Mouse (Mus musculus) kidney, adult 11 months (tissue): Measurements from ENCODE around the gene Itgb3.

Experiments
- DNase-seq: peaks from one replicate; pipeline ENCODE4 v3.0.0; 2022

The Itgb3 gene

DNA sequence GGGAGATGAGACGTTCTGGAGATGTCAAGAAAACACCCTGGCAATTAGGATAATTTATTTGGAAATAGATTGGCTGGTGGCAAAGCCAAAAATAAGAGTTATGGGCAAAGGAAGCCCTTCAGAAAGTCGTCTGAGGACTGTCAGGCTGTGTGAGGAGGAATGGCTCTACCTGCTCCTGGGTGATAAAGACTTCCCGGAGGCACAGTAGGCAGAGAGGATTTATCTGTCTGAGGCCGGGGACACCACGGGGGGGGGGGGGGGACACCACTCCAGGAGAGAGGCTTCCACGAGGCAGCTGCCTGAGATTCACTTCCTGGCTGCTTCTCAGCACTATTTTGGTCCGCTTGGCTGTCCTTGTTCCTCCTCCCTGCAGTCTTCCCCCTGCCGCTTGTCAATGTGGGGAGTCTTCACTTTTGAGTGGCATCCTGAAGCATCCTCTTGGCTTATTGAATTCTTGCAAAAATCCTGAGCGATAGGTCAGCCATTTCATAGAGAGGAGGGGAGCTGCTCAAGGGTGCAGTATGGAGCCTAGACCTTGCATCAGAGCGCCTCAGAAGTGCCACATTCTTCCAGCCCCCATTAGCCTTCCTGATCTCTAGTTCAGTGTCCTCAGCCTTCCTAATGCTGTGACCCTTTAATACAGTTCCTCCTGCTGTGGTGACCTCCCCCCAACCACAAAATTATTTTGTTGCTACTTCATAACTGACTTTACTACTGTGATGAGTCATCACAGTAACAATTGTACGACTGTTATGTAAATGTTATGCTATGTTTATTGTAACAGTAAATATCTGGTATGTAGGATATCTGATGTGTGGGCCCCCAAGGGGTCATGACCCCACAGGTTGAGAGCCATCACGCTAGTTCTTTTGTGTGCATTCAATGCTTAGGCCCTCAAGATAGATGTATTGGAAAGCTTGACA lies 14.5 kb downstream of the Itgb3 start:
- DNase-seq: no peak

DNA sequence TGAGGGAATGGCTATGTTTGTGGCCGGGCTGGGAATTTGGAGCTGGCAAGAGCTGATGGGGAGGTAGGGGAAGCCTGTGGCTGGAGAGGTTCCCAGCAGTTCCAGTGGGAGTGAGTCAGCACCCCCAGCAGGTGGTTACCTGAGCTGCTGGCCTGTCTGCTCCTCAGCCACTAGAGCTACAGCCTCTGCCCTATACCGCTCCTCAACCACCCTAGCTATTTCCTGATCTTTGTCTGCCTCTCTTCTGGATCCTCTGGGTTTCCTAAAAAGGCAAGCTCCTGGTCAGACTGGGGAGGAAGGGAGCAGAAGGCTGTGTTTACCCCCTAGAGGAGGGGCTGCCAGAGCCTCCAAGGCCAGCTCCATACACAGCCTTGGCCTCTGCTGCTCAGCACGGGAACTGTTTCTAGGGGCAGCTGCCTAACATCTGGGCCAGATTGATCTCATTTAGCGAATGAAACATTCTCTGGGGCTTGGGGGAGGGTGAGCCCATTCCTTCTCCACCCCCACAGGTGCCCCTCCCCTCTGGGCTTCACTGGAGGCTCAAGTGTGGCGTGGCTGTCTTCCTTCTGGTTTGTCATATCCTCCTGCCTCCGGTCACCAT lies 17.1 kb downstream of the Itgb3 start:
- no peak for DNase-seq

DNA sequence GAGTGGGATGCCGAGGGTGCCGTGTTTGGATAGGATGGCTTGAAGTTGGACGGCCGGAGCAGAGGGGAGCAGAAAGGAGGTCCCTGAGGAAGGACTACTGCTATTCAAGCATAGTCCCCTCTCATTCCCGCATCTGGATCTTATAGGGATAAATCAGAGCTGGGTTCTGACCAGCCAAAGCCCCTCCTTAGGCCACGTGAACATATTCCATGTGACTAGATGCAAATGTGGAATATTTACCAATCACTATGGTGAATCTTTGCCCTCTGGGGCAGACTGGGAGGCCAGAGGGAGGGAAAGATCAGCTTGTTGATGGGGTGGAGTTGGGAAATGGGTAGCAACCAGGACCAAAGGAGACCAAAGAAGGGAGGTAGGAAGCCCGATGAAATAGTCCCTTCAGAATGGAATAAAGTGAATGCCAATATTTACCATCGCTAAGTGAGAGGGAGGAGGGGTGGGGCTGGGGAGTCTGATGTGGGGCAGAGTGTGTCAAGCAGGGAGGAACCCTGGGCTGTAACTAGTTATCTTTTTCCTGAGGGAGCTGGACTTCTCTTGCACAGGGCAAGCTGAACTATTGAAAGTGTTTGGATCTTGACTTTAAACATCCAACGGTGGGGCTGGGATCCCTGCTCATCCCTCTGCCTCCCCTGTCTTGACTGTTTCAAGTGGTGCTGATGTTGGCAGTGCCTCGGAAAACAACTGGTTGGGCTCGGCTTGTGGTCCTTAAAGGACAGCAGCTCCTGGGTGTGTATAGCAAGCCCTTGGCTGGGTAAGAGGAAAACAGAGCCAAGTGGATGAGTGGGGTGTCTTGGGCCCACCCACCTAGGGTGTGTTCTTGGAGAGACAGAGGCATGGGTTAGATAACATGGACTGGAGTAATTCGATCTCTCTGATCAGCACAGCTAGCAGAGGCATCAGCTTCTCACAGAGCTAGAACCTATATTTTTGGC lies 17.9 kb downstream of the Itgb3 start:
- no peak for DNase-seq

DNA sequence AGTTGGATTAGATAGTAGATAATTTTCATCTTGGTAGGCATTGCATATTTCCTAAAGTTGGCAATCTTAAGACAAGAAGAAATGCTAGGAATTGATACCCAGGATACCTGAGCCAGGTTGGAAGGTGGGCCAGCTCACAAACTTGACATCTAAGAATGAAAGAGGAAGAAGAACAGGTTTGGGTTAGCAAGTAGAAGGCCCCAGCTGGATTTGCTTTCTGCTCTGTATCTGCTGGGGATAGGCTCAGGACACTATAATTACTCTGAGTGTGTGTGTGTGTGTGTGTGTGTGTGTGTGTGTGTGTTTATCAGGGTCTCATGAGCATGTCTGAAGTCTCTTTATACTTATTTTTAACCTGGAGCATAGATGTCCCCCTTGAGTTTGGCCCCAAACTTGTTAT lies 18.8 kb downstream of the Itgb3 start:
- DNase-seq: no peak

DNA sequence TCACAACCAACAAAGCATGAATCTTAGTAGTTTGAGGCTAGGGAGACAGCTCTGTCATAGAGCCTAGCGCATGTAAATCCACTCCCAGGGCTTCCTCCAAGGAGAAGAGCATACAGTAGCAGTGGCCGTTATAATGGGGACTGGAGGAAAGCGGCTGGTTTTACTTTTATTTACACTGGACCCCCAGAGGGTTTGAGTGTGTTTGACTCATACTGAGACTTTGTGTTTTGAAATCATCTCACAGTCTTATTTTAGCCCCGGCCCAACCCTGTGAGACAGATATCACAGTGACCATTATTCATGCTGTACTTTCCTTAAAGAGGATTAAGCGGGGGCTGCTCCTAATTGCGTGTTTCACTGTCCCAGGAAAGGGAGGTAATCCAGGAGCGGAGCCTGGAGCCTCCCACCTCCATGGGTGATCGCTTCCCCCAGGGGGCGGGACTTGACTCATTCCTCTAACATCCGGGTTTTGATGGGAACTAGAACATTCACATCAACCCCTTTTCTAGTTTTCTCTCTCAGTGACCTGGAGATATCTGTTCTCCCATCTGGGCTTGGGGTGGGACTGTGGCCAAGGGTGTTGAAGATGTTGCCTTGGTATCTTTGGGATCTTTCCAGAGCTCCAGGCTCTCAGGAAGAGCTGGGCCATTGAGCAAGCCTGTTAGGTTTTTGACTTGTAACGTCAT lies 20.0 kb downstream of the Itgb3 start:
- DNase-seq: no peak

DNA sequence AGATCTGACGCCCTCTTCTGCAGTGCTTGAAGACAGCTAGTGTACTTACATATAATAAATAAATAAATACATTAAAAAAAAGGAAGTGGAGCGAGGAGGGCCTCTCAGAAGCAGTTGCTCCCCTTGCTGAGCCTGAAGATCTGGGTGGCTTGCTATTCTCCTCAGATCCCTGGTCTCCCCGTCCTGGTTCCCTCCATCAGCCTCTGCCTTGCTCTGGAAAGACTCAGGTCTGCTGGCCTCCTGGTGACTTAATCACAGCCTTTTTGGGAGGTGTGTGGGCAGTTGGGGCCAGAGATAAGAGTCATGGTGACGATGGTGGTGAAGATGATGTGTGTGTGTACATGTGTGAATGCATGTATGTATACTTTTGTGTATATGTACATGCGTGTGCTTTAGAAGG lies 20.8 kb downstream of the Itgb3 start:
- no peak for DNase-seq

DNA sequence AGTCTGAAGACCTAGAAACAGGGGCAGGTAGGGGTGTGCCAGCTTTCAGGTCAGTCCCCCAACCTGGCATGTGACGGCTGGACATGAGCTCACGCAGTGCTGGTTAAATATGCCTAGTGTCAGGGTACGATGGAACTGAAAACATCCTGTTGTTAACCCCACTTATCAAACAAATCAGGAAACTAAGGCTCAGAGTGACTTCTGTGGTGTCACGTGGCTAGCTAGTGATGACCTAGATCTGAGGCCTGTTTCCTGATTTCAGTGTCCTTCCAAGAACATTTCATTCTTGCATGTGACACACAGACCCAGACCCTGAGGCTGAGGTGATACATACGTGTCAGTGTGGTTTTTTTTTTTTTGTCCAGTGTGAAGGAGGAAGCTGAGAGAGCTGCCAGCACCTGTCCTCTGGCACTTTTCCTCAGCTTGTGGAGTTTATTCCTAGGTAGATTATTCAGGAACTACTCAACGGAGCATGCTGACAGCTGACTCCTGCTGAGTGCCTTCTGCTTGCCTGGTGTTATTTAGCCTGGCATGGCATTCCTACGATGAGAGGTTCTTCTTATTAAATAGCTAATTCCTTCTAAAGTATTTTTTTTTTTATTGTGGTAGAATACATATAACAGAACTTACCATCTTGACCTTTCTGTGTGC lies 22.5 kb downstream of the Itgb3 start:
- DNase-seq: peak; percentile 13

DNA sequence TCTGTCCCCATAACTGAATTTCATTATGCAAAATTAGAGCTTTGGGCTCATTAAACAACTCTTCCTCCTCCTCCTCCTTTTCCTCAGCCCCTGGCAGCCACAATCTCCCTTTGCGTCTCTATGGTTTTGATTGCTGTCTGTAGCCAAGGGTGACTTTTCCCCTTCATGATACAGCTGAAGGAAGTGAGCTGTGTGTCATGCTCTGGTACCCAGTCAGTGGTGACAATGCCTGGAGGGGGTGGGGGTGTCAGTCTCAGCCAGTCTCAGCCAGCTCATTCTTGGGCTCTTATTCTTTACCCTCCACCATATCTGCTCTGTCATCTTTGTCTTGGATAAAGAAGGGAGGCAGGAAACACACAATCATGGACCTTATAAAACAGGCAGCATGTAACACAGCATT lies 23.5 kb downstream of the Itgb3 start:
- no peak for DNase-seq

DNA sequence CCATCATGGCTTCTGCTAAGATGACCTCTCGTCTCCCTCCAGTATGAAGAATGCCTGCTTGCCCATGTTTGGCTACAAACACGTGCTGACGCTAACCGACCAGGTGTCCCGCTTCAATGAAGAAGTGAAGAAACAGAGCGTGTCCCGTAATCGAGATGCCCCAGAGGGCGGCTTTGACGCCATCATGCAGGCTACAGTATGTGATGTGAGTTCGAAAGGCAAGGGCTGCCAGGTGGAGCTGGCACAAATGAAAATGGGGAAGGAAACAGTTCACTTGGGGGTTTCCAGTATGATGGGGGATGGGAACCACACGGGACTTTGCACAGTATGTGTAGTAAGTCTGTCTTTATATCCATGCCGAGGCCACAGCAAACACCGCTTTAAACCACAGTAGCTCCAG lies 29.2 kb downstream of the Itgb3 start:
- no peak for DNase-seq

DNA sequence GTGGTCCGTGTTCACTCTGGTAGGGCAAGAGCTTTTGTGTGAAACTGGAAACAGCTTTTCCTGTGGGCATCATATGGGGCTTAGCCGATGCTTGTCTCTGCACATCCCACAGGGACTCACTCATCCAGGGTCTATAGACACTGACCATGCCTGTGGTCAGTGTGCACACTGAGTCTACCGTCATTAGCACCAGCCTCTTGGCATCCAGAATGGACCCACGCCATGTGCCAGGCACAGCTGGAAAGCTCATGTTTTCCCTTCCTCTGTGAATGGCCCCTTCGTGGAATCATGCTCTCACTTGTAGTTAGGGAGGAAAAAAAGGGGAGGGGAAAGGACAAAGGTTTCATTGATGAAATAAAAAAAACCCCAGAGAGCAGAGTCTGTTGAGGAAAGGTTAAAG lies 30.2 kb downstream of the Itgb3 start:
- no peak for DNase-seq

DNA sequence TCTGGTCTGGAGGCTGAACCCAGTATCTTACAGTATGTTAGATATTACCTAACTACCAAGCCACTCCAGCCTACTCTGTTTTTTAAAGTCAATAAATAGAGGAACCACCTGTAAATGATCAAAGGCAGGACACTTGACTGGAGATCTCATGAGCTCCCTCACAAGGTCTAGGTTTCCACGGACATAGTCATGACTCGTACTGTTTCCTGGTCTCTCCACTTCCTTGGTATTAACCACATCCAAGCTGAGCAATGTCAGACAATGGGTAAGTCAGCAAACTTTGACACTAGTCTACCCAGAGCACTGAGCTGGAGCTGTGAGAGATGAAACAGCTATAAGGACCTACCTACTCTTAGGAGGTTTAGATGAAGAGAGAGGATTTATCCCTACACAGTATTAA lies 31.1 kb downstream of the Itgb3 start:
- no peak for DNase-seq

DNA sequence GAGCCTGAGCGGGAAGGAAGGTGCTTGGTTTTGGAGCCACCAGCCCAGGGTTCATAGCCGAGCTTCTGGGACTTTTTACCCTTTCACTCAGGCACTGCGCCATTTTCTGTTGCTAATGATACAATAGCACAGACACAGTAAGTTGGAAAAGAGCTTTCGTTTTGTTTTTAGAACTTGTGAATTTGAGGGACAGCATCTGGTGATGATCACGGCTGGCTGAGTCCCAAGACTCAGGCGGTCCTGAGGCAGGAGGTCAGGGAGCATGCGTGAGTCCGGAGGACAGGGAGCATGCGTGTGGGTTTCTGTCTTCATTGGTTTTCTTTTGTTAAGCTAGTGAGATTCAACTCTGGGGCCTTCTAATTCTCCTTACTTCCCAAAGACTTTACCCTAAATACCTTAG lies 31.8 kb downstream of the Itgb3 start:
- DNase-seq: no peak

DNA sequence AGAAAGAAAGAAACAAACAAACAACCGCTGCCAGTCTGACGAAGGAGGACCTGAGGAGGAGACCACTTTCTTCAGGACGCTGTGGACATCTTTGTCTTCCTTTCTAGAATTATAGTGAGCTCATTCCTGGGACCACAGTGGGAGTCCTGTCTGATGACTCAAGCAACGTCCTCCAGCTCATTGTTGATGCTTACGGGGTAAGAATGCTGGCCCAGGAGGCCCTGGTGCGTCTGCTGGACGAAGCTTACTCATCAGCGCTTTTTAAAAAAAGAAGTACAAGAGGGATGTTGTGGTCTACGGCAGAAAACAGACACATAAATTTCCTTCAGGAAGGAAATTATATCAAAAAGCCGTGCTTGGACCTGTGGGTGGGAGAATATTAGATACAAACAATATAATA lies 33.1 kb downstream of the Itgb3 start:
- DNase-seq: no peak

DNA sequence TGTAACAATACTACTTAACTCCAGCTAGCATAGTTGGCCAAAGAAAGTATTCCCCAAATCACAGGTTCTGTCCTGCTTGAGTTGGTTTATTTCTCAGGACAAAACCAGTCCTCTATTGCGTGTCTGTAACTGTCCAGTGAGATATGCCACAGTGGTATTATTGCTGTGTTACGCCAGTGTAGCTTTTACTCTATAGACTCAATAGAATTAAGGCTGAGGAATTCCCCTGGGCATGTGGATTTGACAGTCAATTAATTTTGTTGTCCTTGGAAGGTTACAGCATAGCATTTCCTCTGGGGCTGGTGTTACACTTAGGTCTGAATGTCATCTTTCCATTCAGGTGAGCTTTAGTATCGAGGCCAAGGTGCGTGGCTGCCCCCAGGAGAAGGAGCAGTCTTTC lies 35.4 kb downstream of the Itgb3 start:
- DNase-seq: no peak

DNA sequence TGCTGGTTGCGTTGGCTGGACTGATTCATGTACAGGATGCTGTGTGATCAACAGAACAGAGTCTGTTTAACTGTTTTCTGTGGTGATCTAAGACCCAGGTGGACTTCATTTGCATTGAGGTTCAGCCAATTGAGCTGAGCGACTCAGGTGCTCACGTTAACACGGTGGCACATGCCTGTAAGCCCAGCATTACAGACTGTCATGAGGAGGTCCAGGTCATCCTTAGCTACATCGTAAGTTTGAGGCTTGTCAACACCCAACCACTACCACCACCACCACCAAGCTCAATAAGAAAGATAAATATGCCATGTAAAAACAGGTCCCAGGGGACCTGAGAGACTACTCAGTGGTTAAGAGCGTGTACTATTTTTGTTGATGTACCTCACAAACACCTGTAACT lies 37.6 kb downstream of the Itgb3 start:
- DNase-seq: no peak

DNA sequence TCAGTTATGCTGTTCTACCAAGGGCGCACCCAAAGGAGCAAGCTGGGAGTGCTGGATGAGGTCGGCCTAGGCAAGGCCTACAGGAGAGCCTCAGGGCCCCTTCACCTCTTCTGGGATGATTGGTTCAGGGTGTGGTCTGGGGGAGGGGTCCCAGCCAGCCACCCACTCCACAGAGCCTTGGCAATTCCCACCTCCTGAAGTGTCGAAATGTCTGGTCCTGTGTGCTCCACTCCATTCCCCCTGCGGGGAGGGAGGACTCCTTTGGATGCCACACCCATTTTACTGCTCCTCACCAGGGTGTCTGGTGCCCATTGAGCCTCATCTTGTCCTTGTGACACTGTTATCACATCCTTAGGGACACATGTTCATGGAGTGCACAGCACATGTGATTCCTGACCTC lies 38.4 kb downstream of the Itgb3 start:
- DNase-seq: no peak

DNA sequence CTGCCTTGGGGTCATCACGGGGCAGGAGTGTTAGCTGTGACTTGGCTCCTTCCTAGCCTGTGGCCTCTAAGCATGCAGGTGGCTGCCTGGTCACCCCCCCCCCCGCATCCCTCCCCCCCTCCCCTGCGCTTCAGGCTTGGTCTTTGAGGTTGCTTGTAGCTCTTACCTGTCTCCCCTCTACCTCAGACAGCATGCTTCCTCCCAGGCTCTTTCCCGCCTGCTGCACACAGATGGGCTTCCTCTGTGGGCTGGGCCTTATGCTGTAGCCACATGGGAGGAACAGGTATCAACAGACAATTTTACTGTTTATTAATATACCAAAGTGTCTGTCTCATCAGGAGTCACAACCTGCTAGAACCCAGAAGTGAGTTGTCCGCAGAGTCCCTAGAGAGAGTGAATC lies 38.8 kb downstream of the Itgb3 start:
- DNase-seq: no peak

DNA sequence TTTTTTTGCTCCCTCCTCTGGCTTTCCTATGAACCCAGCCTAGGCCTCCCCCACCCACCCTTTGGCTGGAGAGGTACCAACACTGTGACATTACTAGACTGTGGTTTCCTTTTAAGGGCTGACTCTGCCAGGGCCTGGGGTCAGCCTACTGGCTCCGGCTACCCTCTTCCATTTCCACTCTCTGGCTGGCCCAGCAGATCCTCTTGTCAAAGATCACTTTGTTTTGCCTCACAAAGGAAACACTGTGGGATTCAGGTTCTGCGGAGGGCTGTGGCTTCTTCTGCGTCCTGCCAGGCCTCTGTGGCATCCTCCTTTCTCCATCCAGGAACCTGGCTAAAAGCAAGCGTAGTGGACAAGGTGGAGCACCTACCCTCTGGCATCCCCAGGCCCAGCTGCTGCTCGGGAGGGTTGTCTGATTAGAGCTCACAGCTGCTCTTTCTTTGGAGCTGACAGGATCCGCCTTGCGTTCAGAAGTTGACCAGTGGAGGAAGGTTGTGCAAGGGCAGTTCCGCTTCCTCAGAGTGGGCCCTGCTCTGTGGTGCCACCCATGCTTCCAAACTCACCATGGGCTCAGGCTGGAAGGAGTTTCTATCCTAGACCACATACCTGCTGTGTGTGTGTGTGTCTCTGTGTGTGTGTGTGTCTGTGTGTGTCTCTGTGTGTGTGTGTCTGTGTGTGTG lies 39.5 kb downstream of the Itgb3 start:
- no peak for DNase-seq

DNA sequence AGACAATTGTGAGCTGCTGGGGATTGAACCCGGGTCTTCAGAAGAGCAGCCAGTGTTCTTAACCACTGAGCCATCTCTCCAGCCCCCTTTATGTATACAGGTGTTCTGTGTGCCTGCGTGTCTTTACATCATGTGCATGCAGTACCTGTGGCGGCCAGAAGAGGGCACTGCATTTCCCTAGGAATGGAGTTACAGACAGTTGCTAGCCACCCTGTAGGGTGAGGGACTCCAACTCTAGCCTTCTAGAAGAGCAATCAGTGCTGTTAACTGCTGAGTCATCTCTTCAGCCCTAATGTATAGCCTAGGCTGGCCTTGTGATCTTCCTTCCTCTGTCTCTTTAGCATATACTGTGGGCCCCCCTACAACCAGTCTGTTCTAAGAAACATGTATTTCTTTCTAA lies 40.8 kb downstream of the Itgb3 start:
- DNase-seq: no peak

DNA sequence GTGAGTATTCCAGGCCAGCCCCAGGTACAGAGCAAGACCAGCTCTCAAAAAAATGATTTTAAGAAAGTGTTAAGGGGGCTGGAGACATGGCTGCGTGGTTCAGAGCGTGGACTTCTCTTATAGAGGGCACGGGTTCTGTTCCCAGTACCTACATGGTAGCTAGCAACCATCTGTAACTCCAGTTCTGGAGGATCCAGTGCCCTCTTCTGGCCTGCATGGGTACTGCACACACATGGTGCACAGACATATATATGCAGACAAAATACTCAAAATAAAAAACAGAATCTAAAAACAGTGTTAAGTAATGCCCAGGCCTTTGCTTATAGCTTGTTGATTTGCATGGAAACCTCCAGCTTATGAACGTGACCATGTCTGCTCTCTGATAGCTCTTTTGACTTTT lies 52.8 kb downstream of the Itgb3 start:
- no peak for DNase-seq

DNA sequence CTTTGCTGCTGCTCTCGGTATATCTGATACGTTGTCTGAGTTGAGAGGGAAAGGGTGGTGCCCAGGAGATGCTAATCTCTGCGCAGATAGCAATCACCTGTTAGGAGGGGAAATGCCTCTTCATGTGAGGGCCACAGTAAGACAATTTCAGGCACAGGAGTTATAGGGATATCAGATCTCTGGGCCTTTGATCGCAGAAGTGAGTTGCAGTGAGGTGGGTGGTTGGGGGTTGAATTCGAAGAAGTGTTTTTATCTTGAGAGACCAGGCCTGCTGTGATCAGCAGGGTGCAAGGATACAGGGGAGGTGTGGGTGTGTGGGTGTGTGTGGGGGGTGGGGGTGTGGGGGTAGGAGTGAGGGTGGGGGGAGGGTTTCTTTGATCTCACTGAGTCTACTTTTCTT lies 53.3 kb downstream of the Itgb3 start:
- DNase-seq: no peak
